Mouse (Mus musculus): ENCODE data around the gene Map3k20. TPM values are rescaled to one million over a fixed set of nuclear protein-coding genes. Genes with fewer than 3 reads are reported as not detected.

The Map3k20 gene
- total RNA-seq, 2 experiments from 2014 or later: 10.7 to 11.5 TPM

GRCm38 (mm10) chr2:72383321-72383720 is 97.9 kb downstream of the Map3k20 start:
- DNase-seq: no peak

GRCm38 (mm10) chr2:72389411-72389810 is 104.0 kb downstream of the Map3k20 start:
- DNase-seq: no peak

- DNase-seq: peak; percentile 77 to 80
Observed at GRCm38 (mm10) chr2:72389942-72390341, 104.5 kb downstream of the Map3k20 start.

GRCm38 (mm10) chr2:72390474-72390873 is 105.0 kb downstream of the Map3k20 start:
- DNase-seq: no peak

- DNase-seq: no peak
Observed at GRCm38 (mm10) chr2:72391024-72391423, 105.6 kb downstream of the Map3k20 start.

- DNase-seq: no peak
Observed at GRCm38 (mm10) chr2:72391721-72392120, 106.3 kb downstream of the Map3k20 start.

- DNase-seq: no peak
Observed at GRCm38 (mm10) chr2:72392316-72392715, 106.9 kb downstream of the Map3k20 start.

- DNase-seq: no peak
Observed at GRCm38 (mm10) chr2:72396934-72397333, 111.5 kb downstream of the Map3k20 start.

- DNase-seq: no peak
Observed at GRCm38 (mm10) chr2:72398227-72398626, 112.8 kb downstream of the Map3k20 start.

- no peak for DNase-seq
Observed at GRCm38 (mm10) chr2:72399469-72400195, 114.2 kb downstream of the Map3k20 start.

GRCm38 (mm10) chr2:72401290-72401689 is 115.9 kb downstream of the Map3k20 start:
- DNase-seq: no peak

GRCm38 (mm10) chr2:72405621-72406555 is 120.5 kb downstream of the Map3k20 start:
- no peak for DNase-seq

GRCm38 (mm10) chr2:72406701-72407100 is 121.3 kb downstream of the Map3k20 start:
- DNase-seq: no peak

GRCm38 (mm10) chr2:72407341-72408092 is 122.1 kb downstream of the Map3k20 start:
- no peak for DNase-seq

GRCm38 (mm10) chr2:72409968-72410367 is 124.5 kb downstream of the Map3k20 start:
- no peak for DNase-seq

GRCm38 (mm10) chr2:72412266-72412665 is 126.8 kb downstream of the Map3k20 start:
- no peak for DNase-seq

- DNase-seq: no peak
Observed at GRCm38 (mm10) chr2:72415416-72415815, 130.0 kb downstream of the Map3k20 start.

GRCm38 (mm10) chr2:72416095-72417080 is 131.0 kb downstream of the Map3k20 start:
- no peak for DNase-seq

- DNase-seq: no peak
Observed at GRCm38 (mm10) chr2:72420561-72420960, 135.1 kb downstream of the Map3k20 start.

GRCm38 (mm10) chr2:72424656-72425055 is 139.2 kb downstream of the Map3k20 start:
- DNase-seq: no peak

- peak in 1 of 2 experiments; percentile 18 for DNase-seq
Observed at GRCm38 (mm10) chr2:72426776-72427175, 141.3 kb downstream of the Map3k20 start.

Data from layer of hippocampus, postnatal 36 days (tissue).